Mouse (Mus musculus) cerebellum, adult 2 months (tissue): ENCODE results near the gene Rgl3.

ENCODE experiments used
- CTCF ChIP-seq: fragments of 200-500 bp; IDR thresholded peaks from 2 replicates; pipeline ENCODE4 v1.5.1; 2011; ENCODE audit warnings: low read depth, mild to moderate bottlenecking, control low read depth, low read length, moderate library complexity, borderline replicate concordance; ENCODE audit not compliant: insufficient read depth
- POLR2A ChIP-seq: fragments of 200-500 bp; IDR thresholded peaks from 2 replicates; pipeline ENCODE4 v1.6.1; 2011; ENCODE audit warnings: low read length, control low read depth, borderline replicate concordance; ENCODE audit not compliant: insufficient read depth

GRCm38 (mm10) chr9:21996178-21996867 lies 7.1 kb upstream of the Rgl3 start:
- TF ChIP-seq CTCF (no peak), POLR2A (no peak)
